Mouse (Mus musculus): ENCODE measurements at regions not wholly inside any gene's neighbourhood (a gene's known extent, or its start where the extent isn't known, plus 50 kb on each side); places are given as distances from the start of the nearest gene placed in this dataset.

- no peak for DNase-seq (ENCODE audit: low read depth, low spot score)
- Histone ChIP-seq H3K9ac (ENCODE audit: control insufficient read depth, low read depth, low read length, poor library complexity, severe bottlenecking) (no peak overlapping the region), H3K36me3 (ENCODE audit: control insufficient read depth in 1 of 2, insufficient read depth in 2 of 2, low read length in 2 of 2) (no peaks in the 10 kb centered on the region), H3K4me3 (ENCODE audit: control insufficient read depth in 1 of 2, insufficient read depth in 1 of 2, low read depth in 2 of 2, low read length in 2 of 2) (no peak overlapping the region), H3K27me3 (ENCODE audit: control insufficient read depth in 1 of 2, insufficient read depth in 2 of 2, low read length in 2 of 2) (no peaks in the 10 kb centered on the region), H3K4me1 (ENCODE audit: control insufficient read depth in 1 of 2, insufficient read depth in 2 of 2, low read length in 2 of 2) (no peaks in the 10 kb centered on the region), H3K9me3 (replicated peaks; ENCODE audit: insufficient read depth, low read length) (no peaks in the 10 kb centered on the region), H3K27ac (ENCODE audit: control insufficient read depth, low read depth, low read length) (no peak overlapping the region), H3K79me2 (ENCODE audit: control insufficient read depth, insufficient read depth, low read length, poor library complexity) (no peaks in the 10 kb centered on the region)
- no peak for TF ChIP-seq UBTF (IDR thresholded peaks at IDR 0.05; ENCODE audit: borderline replicate concordance, insufficient read depth, low read depth, low read length)
- no peak for TF ChIP-seq E2F4 (IDR thresholded peaks at IDR 0.05; ENCODE audit: borderline replicate concordance, low read depth, low read length)
- TF ChIP-seq MAX (IDR thresholded peaks at IDR 0.05; ENCODE audit: low read length) = no peak
- TF ChIP-seq JUND (IDR thresholded peaks at IDR 0.05; ENCODE audit: low read depth, low read length) = no peak
- TF ChIP-seq ELF1 (IDR thresholded peaks at IDR 0.05; ENCODE audit: low read depth, low read length) = no peak
- TF ChIP-seq MAFK (IDR thresholded peaks at IDR 0.05; ENCODE audit: borderline replicate concordance, low read depth, low read length) = no peak
- no peak for TF ChIP-seq USF2 (IDR thresholded peaks at IDR 0.05; ENCODE audit: borderline replicate concordance in 1 of 2, insufficient read depth in 1 of 2, low read depth in 1 of 2, low read length in 2 of 2)
- TF ChIP-seq NELFE (IDR thresholded peaks at IDR 0.05; ENCODE audit: low read depth, low read length) = no peak
- TF ChIP-seq POLR2A (IDR thresholded peaks at IDR 0.05; ENCODE audit: control insufficient read depth in 1 of 2, insufficient read depth in 1 of 2, low read depth in 1 of 2, low read length in 2 of 2, poor library complexity in 1 of 2) = no peak
- no peak for TF ChIP-seq MXI1 (IDR thresholded peaks at IDR 0.05; ENCODE audit: low read depth, low read length)
Measured at GRCm38 (mm10) chr13:26009131-26009530, 738.8 kb upstream of the Nrsn1 start.

GRCm38 (mm10) chr13:26004768-26005560, 734.7 kb upstream of the Nrsn1 start:
- Histone ChIP-seq H3K27ac (ENCODE audit: control insufficient read depth, low read depth, low read length) (no peak overlapping the region), H3K79me2 (ENCODE audit: control insufficient read depth, insufficient read depth, low read length, poor library complexity) (no peaks in the 10 kb centered on the region), H3K36me3 (ENCODE audit: control insufficient read depth in 1 of 2, insufficient read depth in 2 of 2, low read length in 2 of 2) (no peaks in the 10 kb centered on the region), H3K4me3 (ENCODE audit: control insufficient read depth in 1 of 2, insufficient read depth in 1 of 2, low read depth in 2 of 2, low read length in 2 of 2) (no peak overlapping the region), H3K9ac (ENCODE audit: control insufficient read depth, low read depth, low read length, poor library complexity, severe bottlenecking) (no peak overlapping the region), H3K9me3 (replicated peaks; ENCODE audit: insufficient read depth, low read length) (no peaks in the 10 kb centered on the region), H3K4me1 (ENCODE audit: control insufficient read depth in 1 of 2, insufficient read depth in 2 of 2, low read length in 2 of 2) (no peaks in the 10 kb centered on the region), H3K27me3 (ENCODE audit: control insufficient read depth in 1 of 2, insufficient read depth in 2 of 2, low read length in 2 of 2) (no peaks in the 10 kb centered on the region)
- no peak for TF ChIP-seq CHD1 (IDR thresholded peaks at IDR 0.05; ENCODE audit: low read depth, low read length)
- TF ChIP-seq ZMIZ1 (IDR thresholded peaks at IDR 0.05; ENCODE audit: low read depth, low read length) = no peak
- no peak for TF ChIP-seq MYB (IDR thresholded peaks at IDR 0.05; ENCODE audit: low read depth, low read length)
- no peak for TF ChIP-seq ETS1 (IDR thresholded peaks at IDR 0.05; ENCODE audit: low read depth, low read length)
- no peak for DNase-seq (ENCODE audit: low read depth, low spot score)

- Histone ChIP-seq H3K36me3 (ENCODE audit: control insufficient read depth in 1 of 2, insufficient read depth in 2 of 2, low read length in 2 of 2) (no peaks in the 10 kb centered on the region), H3K79me2 (ENCODE audit: control insufficient read depth, insufficient read depth, low read length, poor library complexity) (no peaks in the 10 kb centered on the region), H3K27ac (ENCODE audit: control insufficient read depth, low read depth, low read length) (no peak overlapping the region), H3K4me1 (ENCODE audit: control insufficient read depth in 1 of 2, insufficient read depth in 2 of 2, low read length in 2 of 2) (no peaks in the 10 kb centered on the region), H3K27me3 (ENCODE audit: control insufficient read depth in 1 of 2, insufficient read depth in 2 of 2, low read length in 2 of 2) (no peaks in the 10 kb centered on the region), H3K4me3 (ENCODE audit: control insufficient read depth in 1 of 2, insufficient read depth in 1 of 2, low read depth in 2 of 2, low read length in 2 of 2) (no peak overlapping the region), H3K9ac (ENCODE audit: control insufficient read depth, low read depth, low read length, poor library complexity, severe bottlenecking) (no peak overlapping the region), H3K9me3 (replicated peaks; ENCODE audit: insufficient read depth, low read length) (no peaks in the 10 kb centered on the region)
- no peak for DNase-seq (ENCODE audit: low read depth, low spot score)
- no peak for TF ChIP-seq ZC3H11A (IDR thresholded peaks at IDR 0.05; ENCODE audit: low read depth, low read length)
- no peak for TF ChIP-seq JUND (IDR thresholded peaks at IDR 0.05; ENCODE audit: low read depth, low read length)
- no peak for TF ChIP-seq NRF1 (IDR thresholded peaks at IDR 0.05; ENCODE audit: insufficient read depth, low read depth, low read length, poor library complexity, severe bottlenecking)
- TF ChIP-seq TBP (IDR thresholded peaks at IDR 0.05; ENCODE audit: low read depth, low read length) = no peak
- no peak for TF ChIP-seq EP300 (IDR thresholded peaks at IDR 0.05; ENCODE audit: low read depth in 1 of 2, low read length in 2 of 2)
- TF ChIP-seq TCF12 (IDR thresholded peaks at IDR 0.05; ENCODE audit: low read depth, low read length) = no peak
- no peak for TF ChIP-seq GATA1 (IDR thresholded peaks at IDR 0.05; ENCODE audit: low read depth, low read length)
Measured at GRCm38 (mm10) chr13:25993526-25993925, 723.2 kb upstream of the Nrsn1 start.

Measured in MEL (cell line).